Mouse (Mus musculus) CH12.LX (cell line): Measurements from ENCODE around the gene Cysltr1.

Experiments
- CTCF ChIP-seq, 2 experiments: IDR thresholded peaks in 1 of 2; conservative IDR thresholded peaks in 1 of 2; 2 replicates each; pipeline ENCODE4 v1.5.1; 2011 to 2012; ENCODE audit warnings: low read depth in 2 of 2, low read length in 2 of 2, improper control_type of control experiment in 1 of 2, inconsistent platforms in 1 of 2, mild to moderate bottlenecking in 1 of 2, moderate library complexity in 1 of 2
- NELFE ChIP-seq: IDR thresholded peaks from 2 replicates; pipeline ENCODE4 v1.6.1; 2011; ENCODE audit warnings: low read depth, low read length, improper control_type of control experiment
- POLR2A ChIP-seq: IDR thresholded peaks from 2 replicates; pipeline ENCODE4 v1.6.1; 2011; ENCODE audit warnings: low read depth, mild to moderate bottlenecking, improper control_type of control experiment, low read length
- TCF12 ChIP-seq: IDR thresholded peaks from 2 replicates; pipeline ENCODE4 v1.6.1; 2014; ENCODE audit warnings: low read depth, mild to moderate bottlenecking, inconsistent platforms, low read length, improper control_type of control experiment

GRCm38 (mm10) chrX:106603386-106603785, at the start of gene Cysltr1:
- TF ChIP-seq POLR2A (no peak), CTCF (conservative IDR thresholded peaks at IDR 0.05 in 1 of 2, IDR thresholded peaks at IDR 0.05 in 1 of 2; ENCODE audit: low read depth in 2 of 2, low read length in 2 of 2) (no peak), NELFE (no peak), TCF12 (no peak)
